Mouse (Mus musculus) E14TG2a.4 (cell line): ENCODE data around the gene Aff3.

ENCODE experiments used
- H3K27me3 ChIP-seq: 2 replicates; pipeline ENCODE4 v1.6.1; 2014; ENCODE audit warnings: low read length, control low read depth; ENCODE audit not compliant: insufficient read depth
- H3K36me3 ChIP-seq: 2 replicates; pipeline ENCODE4 v1.6.1; 2014; ENCODE audit warnings: low read length, control low read depth; ENCODE audit not compliant: insufficient read depth
- H3K4me1 ChIP-seq: replicated peaks from 2 replicates; pipeline ENCODE4 v1.6.1; 2014; ENCODE audit warnings: low read depth, low read length, control low read depth
- H3K4me3 ChIP-seq: replicated peaks from 2 replicates; pipeline ENCODE4 v1.5.1; 2014; ENCODE audit warnings: mild to moderate bottlenecking, low read length
- H3K9me3 ChIP-seq: 2 replicates; pipeline ENCODE4 v1.6.1; 2014; ENCODE audit warnings: low read length, control low read depth
- CTCF ChIP-seq: conservative IDR thresholded peaks from 2 replicates; pipeline ENCODE4 v1.5.1; 2014; ENCODE audit warnings: low read length
- NANOG ChIP-seq: IDR thresholded peaks from 2 replicates; pipeline ENCODE4 v1.6.1; 2014; ENCODE audit warnings: borderline replicate concordance, low read length, mixed read lengths
- POU5F1 ChIP-seq: IDR thresholded peaks from 2 replicates; pipeline ENCODE4 v1.6.1; 2014; ENCODE audit warnings: low read length, borderline replicate concordance

Gene Aff3

GRCm38 (mm10) chr1:38222160-38222559 lies 442.6 kb downstream of the Aff3 start:
- no peak for TF ChIP-seq CTCF
- TF ChIP-seq POU5F1, result no peak
- no peak for TF ChIP-seq NANOG
- no peak overlapping the region for H3K4me3 ChIP-seq
- peaks cover 9% of the 10 kb centered on the region for H3K4me1 ChIP-seq
- H3K36me3 ChIP-seq, result no peaks in the 10 kb centered on the region
- peaks cover 22% of the 10 kb centered on the region for H3K9me3 ChIP-seq
- H3K27me3 ChIP-seq, result peaks cover 22% of the 10 kb centered on the region

- H3K4me3 ChIP-seq, result no peak overlapping the region
- H3K4me1 ChIP-seq, result peaks cover 9% of the 10 kb centered on the region
- no peaks in the 10 kb centered on the region for H3K36me3 ChIP-seq
- TF ChIP-seq NANOG (no peak), POU5F1 (no peak), CTCF (no peak)
- H3K27me3 ChIP-seq, result peaks cover 28% of the 10 kb centered on the region
- H3K9me3 ChIP-seq, result peaks cover 22% of the 10 kb centered on the region
Measured at GRCm38 (mm10) chr1:38221431-38221830, 443.3 kb downstream of the Aff3 start.

- Histone ChIP-seq H3K36me3 (no peaks in the 10 kb centered on the region), H3K27me3 (peaks cover 48% of the 10 kb centered on the region), H3K4me1 (peaks cover 9% of the 10 kb centered on the region), H3K9me3 (no peaks in the 10 kb centered on the region), H3K4me3 (peak overlapping the region; percentile 48)
- no peak for TF ChIP-seq CTCF
- no peak for TF ChIP-seq POU5F1
- no peak for TF ChIP-seq NANOG
Measured at GRCm38 (mm10) chr1:38217912-38218795, 446.6 kb downstream of the Aff3 start.

GRCm38 (mm10) chr1:38217098-38217497 lies 447.7 kb downstream of the Aff3 start:
- Histone ChIP-seq H3K4me1 (peaks cover 9% of the 10 kb centered on the region), H3K27me3 (peaks cover 48% of the 10 kb centered on the region), H3K36me3 (no peaks in the 10 kb centered on the region), H3K9me3 (no peaks in the 10 kb centered on the region), H3K4me3 (no peak overlapping the region)
- TF ChIP-seq NANOG (no peak), POU5F1 (no peak), CTCF (no peak)

- Histone ChIP-seq H3K9me3 (no peaks in the 10 kb centered on the region), H3K27me3 (peaks cover 67% of the 10 kb centered on the region), H3K36me3 (no peaks in the 10 kb centered on the region), H3K4me3 (no peak overlapping the region), H3K4me1 (peaks cover 18% of the 10 kb centered on the region)
- no peak for TF ChIP-seq POU5F1
- no peak for TF ChIP-seq NANOG
- no peak for TF ChIP-seq CTCF
Measured at GRCm38 (mm10) chr1:38213377-38213776, 451.4 kb downstream of the Aff3 start.

GRCm38 (mm10) chr1:38212386-38212785 lies 452.4 kb downstream of the Aff3 start:
- Histone ChIP-seq H3K36me3 (no peaks in the 10 kb centered on the region), H3K27me3 (peaks cover 64% of the 10 kb centered on the region), H3K4me1 (peaks cover 13% of the 10 kb centered on the region), H3K4me3 (no peak overlapping the region), H3K9me3 (no peaks in the 10 kb centered on the region)
- no peak for TF ChIP-seq CTCF
- no peak for TF ChIP-seq NANOG
- no peak for TF ChIP-seq POU5F1

- H3K36me3 ChIP-seq, result no peaks in the 10 kb centered on the region
- no peak overlapping the region for H3K4me3 ChIP-seq
- no peak for TF ChIP-seq POU5F1
- TF ChIP-seq CTCF, result peak; percentile 61
- peaks cover 24% of the 10 kb centered on the region for H3K4me1 ChIP-seq
- peaks cover 13% of the 10 kb centered on the region for H3K9me3 ChIP-seq
- 0 out of 2 replicates have a peak, but pooled peaks cover 3% of the 10 kb centered on the region for H3K27me3 ChIP-seq
Measured at GRCm38 (mm10) chr1:38202475-38203183, 462.1 kb downstream of the Aff3 start.

- no peaks in the 10 kb centered on the region for H3K36me3 ChIP-seq
- H3K4me1 ChIP-seq, result peaks cover 24% of the 10 kb centered on the region
- 0 out of 2 replicates have a peak, but pooled peaks cover 3% of the 10 kb centered on the region for H3K27me3 ChIP-seq
- no peak overlapping the region for H3K4me3 ChIP-seq
- TF ChIP-seq CTCF (no peak), NANOG (no peak), POU5F1 (no peak)
- peaks cover 13% of the 10 kb centered on the region for H3K9me3 ChIP-seq
Measured at GRCm38 (mm10) chr1:38201796-38202195, 463.0 kb downstream of the Aff3 start.
